Mouse (Mus musculus) embryonic facial prominence, embryonic 14.5 days (tissue): ENCODE results near the gene Nwd1. TPM values are rescaled to one million over a fixed set of nuclear protein-coding genes. Genes with fewer than 3 reads are reported as not detected.

Experiments
- ATAC-seq: fragments of 200-750 bp; cut with Nextera tagmentation; 2 replicates; pipeline ENCODE4 v1.8.0; 2017; ENCODE audit warnings: low read depth, moderate number of reproducible peaks, moderate TSS enrichment
- DNase-seq: peaks from one replicate; pipeline ENCODE4 v3.0.0-alpha.2; 2015; ENCODE audit warnings: low spot score
- H3K27ac ChIP-seq: fragments of 300-500 bp; sonication (generic); replicated peaks from 2 replicates; pipeline ENCODE4 v1.5.1; 2014; ENCODE audit warnings: low read depth, mild to moderate bottlenecking, low read length, moderate library complexity
- H3K27me3 ChIP-seq: fragments of 300-500 bp; sonication (generic); replicated peaks from 2 replicates; pipeline ENCODE4 v1.6.1; 2014; ENCODE audit warnings: low read length; ENCODE audit not compliant: control insufficient read depth, insufficient read depth
- H3K36me3 ChIP-seq: fragments of 300-500 bp; sonication (generic); 2 replicates; pipeline ENCODE4 v1.6.1; 2014; ENCODE audit warnings: low read length, mixed read lengths; ENCODE audit not compliant: control insufficient read depth, insufficient read depth
- H3K4me1 ChIP-seq: fragments of 300-500 bp; sonication (generic); 2 replicates; pipeline ENCODE4 v1.6.1; 2014; ENCODE audit warnings: antibody characterized with exemption, low read length; ENCODE audit not compliant: control insufficient read depth, insufficient read depth
- H3K4me2 ChIP-seq: fragments of 300-500 bp; sonication (generic); 2 replicates; pipeline ENCODE4 v1.6.1; 2014; ENCODE audit warnings: low read depth, mild to moderate bottlenecking, low read length, moderate library complexity, mixed read lengths
- H3K4me3 ChIP-seq: fragments of 300-500 bp; sonication (generic); 2 replicates; pipeline ENCODE4 v1.5.1; 2014; ENCODE audit warnings: low read depth, mild to moderate bottlenecking, low read length
- H3K9ac ChIP-seq: fragments of 300-500 bp; sonication (generic); 2 replicates; pipeline ENCODE4 v1.6.1; 2014; ENCODE audit warnings: low read depth, mild to moderate bottlenecking, low read length, moderate library complexity, mixed read lengths
- H3K9me3 ChIP-seq: fragments of 300-500 bp; sonication (generic); 2 replicates; pipeline ENCODE4 v1.6.1; 2016; ENCODE audit warnings: low read length; ENCODE audit not compliant: control insufficient read depth
- WGBS: fragments of 180-500 bp; shearing (Covaris S2); extraction: QIAGEN DNeasy Blood & Tissue Kit; methylation state at CpG from one replicate; pipeline ENCODE4 v1.1.7; 2014; 5-methylcytosine and 5-hydroxymethylcytosine counted together
- polyA plus RNA-seq: library from polyadenylated mRNA; unstranded; fragments of >200 nt; fragmentation: Nextera tagmentation; extraction: Ambion mirVana; gene quantifications from 2 replicates; pipeline ENCODE4 v1.2.1, GENCODE M21; 2014

The Nwd1 gene
- polyA plus RNA-seq, 1 experiment from 2014 or later = 0.29 TPM

GRCm38 (mm10) chr8:72722769-72723650 is 76.5 kb downstream of the Nwd1 start, which contains the start of gene Sin3b:
Sin3b (plus strand) TSS chr8:72723285.
- H3K9ac ChIP-seq = peak within 1 kb of the TSS; percentile 94
- 17% methylated on average over 45 of the region's 56 CpGs for WGBS
- ATAC-seq = peak; percentile 100

GRCm38 (mm10) chr8:72723651-72724001 is 77.1 kb downstream of the Nwd1 start:
- H3K9ac ChIP-seq = peak overlapping the region; percentile 94
- DNase-seq = peak; percentile 12
- ATAC-seq = no peak
- no peaks in the 10 kb centered on the region for H3K27me3 ChIP-seq
- H3K4me2 ChIP-seq = peak overlapping the region; percentile 95
- H3K9me3 ChIP-seq = no peaks in the 10 kb centered on the region
- peaks cover 8% of the 10 kb centered on the region for H3K4me1 ChIP-seq
- peaks cover 38% of the 10 kb centered on the region for H3K36me3 ChIP-seq
- peak overlapping the region; percentile 83 for H3K4me3 ChIP-seq
- H3K27ac ChIP-seq = no peak overlapping the region
- WGBS = under 1% methylated on average over 30 of the region's 30 CpGs

More at GRCm38 (mm10) chr8:72722769-72723650, 76.5 kb downstream of the Nwd1 start, which contains the start of gene Sin3b:
- Histone ChIP-seq H3K36me3 (peaks cover 32% of the 10 kb centered on the region), H3K27ac (no peak within 1 kb of the TSS; the same call in 1 of the 2 replicates), H3K4me3 (peak within 1 kb of the TSS; percentile 83), H3K4me2 (peak within 1 kb of the TSS; percentile 95), H3K27me3 (no peaks in the 10 kb centered on the region), H3K9me3 (no peaks in the 10 kb centered on the region), H3K4me1 (peaks cover 8% of the 10 kb centered on the region)
- DNase-seq = peak; percentile 93

- H3K9me3 ChIP-seq = no peaks in the 10 kb centered on the region
- no peak overlapping the region for H3K4me2 ChIP-seq
- no peak overlapping the region for H3K9ac ChIP-seq
- peaks cover 87% of the 10 kb centered on the region for H3K36me3 ChIP-seq
- no peak for ATAC-seq
- 91% methylated on average over 1 of the region's 1 CpGs for WGBS
- H3K4me3 ChIP-seq = no peak overlapping the region
- no peak overlapping the region for H3K27ac ChIP-seq
- peaks cover 8% of the 10 kb centered on the region for H3K4me1 ChIP-seq
- no peak for DNase-seq
- H3K27me3 ChIP-seq = no peaks in the 10 kb centered on the region
Observed at GRCm38 (mm10) chr8:72728636-72729035, 82.1 kb downstream of the Nwd1 start.

GRCm38 (mm10) chr8:72735001-72735400 is 88.5 kb downstream of the Nwd1 start:
- H3K9me3 ChIP-seq = no peaks in the 10 kb centered on the region
- DNase-seq (peak; percentile 10), ATAC-seq (no peak)
- no peaks in the 10 kb centered on the region for H3K4me1 ChIP-seq
- no peaks in the 10 kb centered on the region for H3K27me3 ChIP-seq
- 70% methylated on average over 5 of the region's 5 CpGs for WGBS
- H3K4me3 ChIP-seq = no peak overlapping the region
- no peak overlapping the region for H3K9ac ChIP-seq
- peaks cover 97% of the 10 kb centered on the region for H3K36me3 ChIP-seq
- no peak overlapping the region for H3K27ac ChIP-seq
- no peak overlapping the region for H3K4me2 ChIP-seq

GRCm38 (mm10) chr8:72736868-72737267 is 90.4 kb downstream of the Nwd1 start:
- Histone ChIP-seq H3K36me3 (peaks cover 95% of the 10 kb centered on the region), H3K4me3 (no peak overlapping the region), H3K27ac (no peak overlapping the region), H3K4me1 (no peaks in the 10 kb centered on the region), H3K9ac (no peak overlapping the region), H3K9me3 (no peaks in the 10 kb centered on the region), H3K4me2 (no peak overlapping the region), H3K27me3 (no peaks in the 10 kb centered on the region)
- ATAC-seq (no peak), DNase-seq (no peak)

GRCm38 (mm10) chr8:72746061-72746460 is 99.5 kb downstream of the Nwd1 start:
- H3K4me2 ChIP-seq = no peak overlapping the region
- H3K4me1 ChIP-seq = no peaks in the 10 kb centered on the region
- H3K27ac ChIP-seq = no peak overlapping the region
- WGBS = 46% methylated on average over 4 of the region's 5 CpGs
- H3K9me3 ChIP-seq = no peaks in the 10 kb centered on the region
- peaks cover 97% of the 10 kb centered on the region for H3K36me3 ChIP-seq
- H3K9ac ChIP-seq = no peak overlapping the region
- H3K27me3 ChIP-seq = no peaks in the 10 kb centered on the region
- ATAC-seq = no peak
- DNase-seq = peak; percentile 41
- H3K4me3 ChIP-seq = no peak overlapping the region

GRCm38 (mm10) chr8:72749846-72750245 is 103.3 kb downstream of the Nwd1 start:
- no peaks in the 10 kb centered on the region for H3K27me3 ChIP-seq
- DNase-seq (no peak), ATAC-seq (no peak)
- no peaks in the 10 kb centered on the region for H3K4me1 ChIP-seq
- peaks cover 97% of the 10 kb centered on the region for H3K36me3 ChIP-seq
- no peak overlapping the region for H3K4me3 ChIP-seq
- H3K9me3 ChIP-seq = no peaks in the 10 kb centered on the region
- 90% methylated on average over 24 of the region's 26 CpGs for WGBS
- H3K9ac ChIP-seq = no peak overlapping the region
- H3K4me2 ChIP-seq = no peak overlapping the region
- H3K27ac ChIP-seq = no peak overlapping the region

- 93% methylated on average over 6 of the region's 6 CpGs for WGBS
- DNase-seq = no peak
- no peaks in the 10 kb centered on the region for H3K27me3 ChIP-seq
- no peaks in the 10 kb centered on the region for H3K4me1 ChIP-seq
- no peak for ATAC-seq
- H3K4me3 ChIP-seq = no peak overlapping the region
- peaks cover 93% of the 10 kb centered on the region for H3K36me3 ChIP-seq
- H3K9me3 ChIP-seq = no peaks in the 10 kb centered on the region
- no peak overlapping the region for H3K9ac ChIP-seq
- H3K4me2 ChIP-seq = no peak overlapping the region
- H3K27ac ChIP-seq = no peak overlapping the region
Observed at GRCm38 (mm10) chr8:72750266-72750665, 103.8 kb downstream of the Nwd1 start.

- Histone ChIP-seq H3K9me3 (no peaks in the 10 kb centered on the region), H3K4me3 (no peak overlapping the region), H3K27ac (no peak overlapping the region), H3K4me1 (no peaks in the 10 kb centered on the region), H3K36me3 (peaks cover 95% of the 10 kb centered on the region), H3K27me3 (no peaks in the 10 kb centered on the region), H3K9ac (no peak overlapping the region), H3K4me2 (no peak overlapping the region)
- DNase-seq (no peak), ATAC-seq (no peak)
- 72% methylated on average over 3 of the region's 3 CpGs for WGBS
Observed at GRCm38 (mm10) chr8:72751126-72751525, 104.6 kb downstream of the Nwd1 start.
